Mouse (Mus musculus) gastrocnemius, adult 18-20 months (tissue): ENCODE measurements around the gene Mapk1ip1l. TPM values are rescaled to one million over a fixed set of nuclear protein-coding genes. Genes with fewer than 3 reads are reported as not detected.
A peak's percentile ranks its signal among the peaks of the same experiment; 100 is the strongest.
"Not testable (repeated sequence)": the region's sequence is repeated elsewhere in the genome, so short reads cannot be mapped to it uniquely, and the experiment has no call there.

Source experiments
- DNase-seq: peaks from one replicate; pipeline ENCODE4 v3.0.0; 2021; ENCODE audit warnings: low spot score
- total RNA-seq, 2 experiments: library from RNA; stranded (reverse); gene quantifications; 2 replicates each; pipeline ENCODE4 v1.2.3; 2021

The Mapk1ip1l gene
- total RNA-seq, 2 experiments from 2014 or later, result 24.2 to 24.6 TPM

GRCm38 (mm10) chr14:47302885-47303680 is 5.0 kb downstream of the Mapk1ip1l start:
- no peak for DNase-seq

GRCm38 (mm10) chr14:47304814-47305405 is 6.8 kb downstream of the Mapk1ip1l start:
- no peak for DNase-seq

- no peak for DNase-seq
These were observed 7.9 kb downstream of the Mapk1ip1l start for GRCm38 (mm10) chr14:47305933-47306332.

DNA sequence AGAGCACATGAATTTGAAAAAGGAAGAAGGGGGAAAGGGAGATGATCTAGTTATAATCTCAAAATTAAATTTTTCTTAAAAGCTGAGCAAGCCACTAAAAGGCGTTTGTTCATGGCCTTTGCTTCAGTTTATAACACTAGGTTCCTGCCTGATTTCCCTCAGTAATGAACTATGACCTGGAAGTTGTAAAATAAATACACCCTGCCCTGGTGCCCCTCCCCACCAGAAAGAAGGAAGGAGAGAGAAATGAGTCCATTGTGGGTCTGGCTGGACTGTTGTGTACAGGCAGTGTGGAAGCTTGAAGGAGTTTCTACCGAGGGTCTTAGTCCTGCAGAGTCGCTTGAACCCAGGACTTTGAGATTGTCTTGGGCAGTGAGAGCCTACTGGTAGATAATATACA is 9.6 kb downstream of the Mapk1ip1l start:
- DNase-seq, result no peak

DNA sequence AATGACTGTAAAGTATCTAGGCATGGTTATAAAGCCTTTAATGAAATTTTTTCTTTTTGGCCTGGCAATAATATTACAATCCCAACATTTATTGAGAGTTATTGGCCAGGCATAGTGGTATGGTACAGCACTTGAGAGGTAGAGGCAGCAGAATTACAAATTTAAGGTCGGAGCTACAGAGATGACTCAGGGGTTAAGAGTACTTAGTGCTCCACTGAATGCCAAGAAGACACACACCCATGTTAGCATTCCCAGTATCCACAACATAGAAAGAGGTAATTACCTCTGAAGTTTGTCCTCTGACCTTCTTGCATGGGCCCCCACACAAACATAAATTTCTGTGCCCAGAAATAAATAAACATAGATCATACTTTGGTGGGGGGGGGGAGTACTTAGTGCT is 11.0 kb downstream of the Mapk1ip1l start:
- DNase-seq, result no peak

- DNase-seq, result no peak
These were observed 12.5 kb downstream of the Mapk1ip1l start for GRCm38 (mm10) chr14:47310342-47311181.

GRCm38 (mm10) chr14:47319362-47319761 is 21.3 kb downstream of the Mapk1ip1l start:
- no peak for DNase-seq

DNA sequence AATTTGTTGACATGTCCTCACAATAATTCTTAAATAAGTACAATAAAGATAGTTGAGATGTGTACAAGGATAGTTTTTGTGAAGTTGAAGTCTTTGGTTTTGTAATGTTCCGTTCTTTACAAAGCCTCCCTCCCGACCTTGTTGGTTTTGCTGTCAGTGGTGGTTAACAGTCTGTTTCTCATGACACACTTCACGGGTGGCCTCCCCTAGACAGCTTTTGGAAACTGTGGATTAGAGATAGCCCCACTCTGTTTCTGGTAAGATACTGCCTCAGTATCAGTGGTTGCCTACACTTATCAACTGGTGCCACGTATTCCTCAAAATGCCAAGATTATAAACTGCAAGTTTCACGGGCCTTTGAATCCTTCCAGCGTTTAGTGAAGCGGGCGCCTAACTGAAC is 23.5 kb downstream of the Mapk1ip1l start:
- not testable (repeated sequence) for DNase-seq

GRCm38 (mm10) chr14:47325965-47326761 is 28.1 kb downstream of the Mapk1ip1l start:
- DNase-seq, result no peak

GRCm38 (mm10) chr14:47327347-47327746 is 29.3 kb downstream of the Mapk1ip1l start:
- DNase-seq, result no peak

- DNase-seq, result no peak
These were observed 33.9 kb downstream of the Mapk1ip1l start for GRCm38 (mm10) chr14:47331920-47332319.

DNA sequence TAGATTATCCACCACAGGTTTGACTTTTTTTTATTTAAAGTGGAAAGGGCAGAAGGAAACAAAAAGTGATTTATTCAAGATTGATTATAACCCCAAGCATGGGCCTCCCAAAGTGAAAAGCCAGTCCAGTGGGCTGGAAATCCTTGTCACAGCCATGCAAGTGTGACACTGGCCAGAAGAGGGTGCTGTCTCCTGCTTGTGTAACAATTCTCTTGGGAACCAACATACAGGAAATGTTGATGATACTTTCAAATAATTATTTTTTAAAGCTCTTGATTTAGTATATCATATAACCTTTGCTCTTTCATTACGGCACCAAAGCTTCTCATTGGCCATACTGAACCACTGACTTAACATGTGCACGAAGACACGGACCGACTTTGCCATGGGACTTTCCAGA is 36.8 kb downstream of the Mapk1ip1l start:
- DNase-seq, result peak; percentile 64

DNA sequence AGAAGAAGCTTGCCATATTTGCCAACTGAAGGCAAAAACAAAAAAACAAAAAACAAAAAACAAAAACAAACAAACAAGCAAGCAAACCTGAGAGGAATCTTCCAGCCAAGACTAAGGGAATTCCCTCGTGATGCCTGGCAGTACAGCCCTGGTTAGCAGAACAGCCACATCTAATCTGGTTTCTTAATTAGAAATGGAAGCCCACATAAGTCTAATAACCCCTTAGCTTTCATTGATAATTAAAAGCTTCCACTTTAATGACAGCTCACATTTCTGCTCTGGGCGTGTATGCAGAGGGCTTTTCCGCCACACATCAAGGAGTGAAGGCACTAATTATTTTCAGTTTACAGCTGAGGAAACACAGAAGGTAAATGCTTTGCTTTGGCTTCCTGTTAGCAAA is 37.2 kb downstream of the Mapk1ip1l start:
- no peak for DNase-seq

DNA sequence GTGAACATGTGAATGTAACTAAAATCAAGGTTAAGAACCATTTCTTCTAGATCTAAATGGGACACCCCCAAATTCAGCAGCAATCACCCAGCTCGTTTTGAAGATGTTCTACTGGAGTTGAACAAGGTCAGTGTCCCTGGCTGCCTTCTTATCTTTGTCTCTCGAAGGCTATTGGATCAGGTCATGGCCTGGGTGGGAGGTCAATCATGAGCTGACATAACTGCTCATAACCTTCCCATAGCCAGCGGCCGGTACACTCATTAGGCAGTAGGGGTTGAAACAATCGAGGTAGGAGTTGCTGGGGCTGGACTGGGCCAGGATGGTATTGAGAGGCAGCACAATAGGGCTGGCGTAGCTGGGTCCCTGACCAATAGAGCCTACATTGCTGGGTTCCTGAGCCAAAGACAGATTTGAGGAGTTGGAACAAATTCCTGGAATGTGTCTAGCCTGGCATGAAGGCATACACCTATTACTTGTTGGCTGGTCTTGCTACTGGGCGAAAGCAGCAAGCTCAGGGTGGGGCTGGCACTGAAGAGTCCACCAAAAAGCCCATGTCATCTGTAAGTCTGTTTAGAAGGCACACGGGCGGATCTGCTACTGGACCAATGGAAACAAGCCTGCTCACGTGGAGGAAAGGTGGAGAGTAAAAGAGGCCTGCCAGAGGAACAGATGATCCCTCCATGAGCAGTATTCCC is 42.3 kb downstream of the Mapk1ip1l start:
- no peak for DNase-seq

DNA sequence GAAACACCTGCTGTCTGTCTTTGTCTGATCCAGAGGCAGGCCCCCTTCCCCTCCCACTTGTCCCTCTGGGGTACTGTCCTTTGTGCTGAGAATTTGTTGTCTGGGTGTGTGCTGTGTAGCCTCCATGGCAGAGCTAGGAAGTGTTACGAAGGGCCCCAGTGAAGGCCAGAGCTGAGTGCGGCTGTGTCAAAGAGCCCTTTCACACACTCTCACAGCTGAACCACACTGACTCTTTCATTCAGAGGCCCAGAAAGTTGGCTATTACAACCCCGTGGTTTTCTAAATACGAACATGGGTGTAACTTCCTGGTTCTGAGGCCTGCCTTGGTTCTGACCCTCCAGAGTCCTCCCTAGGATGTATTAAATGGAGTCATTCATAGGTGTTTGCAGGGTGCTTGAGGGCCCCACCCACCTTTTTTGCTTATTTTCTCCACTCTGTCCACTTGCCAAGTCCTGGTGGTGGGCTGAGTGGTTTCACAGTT is 43.8 kb downstream of the Mapk1ip1l start:
- no peak for DNase-seq

DNA sequence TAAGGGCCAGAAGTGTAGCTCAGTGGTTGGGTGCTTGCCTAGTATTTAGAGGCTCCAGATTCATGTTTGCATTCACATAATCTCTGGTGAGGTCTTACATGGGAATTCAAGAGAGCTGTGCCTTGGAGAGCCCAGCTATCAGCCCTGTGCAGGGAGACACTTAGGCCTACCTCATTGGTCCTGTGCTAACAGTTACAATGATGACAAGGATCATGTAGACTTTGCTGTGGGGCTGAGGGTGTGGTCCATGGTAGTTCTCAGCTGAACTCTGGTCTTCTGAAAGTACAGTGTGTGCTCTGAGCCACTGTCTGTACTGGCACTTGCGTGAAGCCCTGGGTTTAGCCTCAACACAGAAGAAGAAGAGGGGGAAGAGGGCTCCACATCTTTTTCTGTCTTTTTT is 48.6 kb downstream of the Mapk1ip1l start:
- DNase-seq, result no peak

GRCm38 (mm10) chr14:47350974-47351373 is 52.9 kb downstream of the Mapk1ip1l start:
- no peak for DNase-seq

GRCm38 (mm10) chr14:47352272-47352671 is 54.2 kb downstream of the Mapk1ip1l start:
- no peak for DNase-seq

DNA sequence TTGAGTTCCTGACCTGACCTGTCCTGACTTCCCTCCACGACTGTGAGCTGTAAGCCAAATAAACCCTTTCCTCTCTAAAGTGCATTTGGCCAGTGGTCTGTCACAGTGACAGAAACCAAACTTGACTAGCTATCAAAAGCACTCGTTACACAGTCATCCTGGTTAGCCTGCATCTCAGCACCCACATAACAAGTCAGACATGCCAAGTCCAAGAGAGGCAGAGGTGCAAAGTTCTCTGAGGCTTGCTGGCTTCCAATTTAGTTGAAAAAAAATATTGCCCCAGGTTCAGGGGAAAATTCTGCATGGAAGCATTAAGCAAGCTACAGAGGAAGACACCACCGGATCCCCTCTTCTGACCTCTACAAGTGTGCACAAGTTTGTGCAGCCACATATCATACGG is 55.2 kb downstream of the Mapk1ip1l start:
- DNase-seq, result no peak

DNA sequence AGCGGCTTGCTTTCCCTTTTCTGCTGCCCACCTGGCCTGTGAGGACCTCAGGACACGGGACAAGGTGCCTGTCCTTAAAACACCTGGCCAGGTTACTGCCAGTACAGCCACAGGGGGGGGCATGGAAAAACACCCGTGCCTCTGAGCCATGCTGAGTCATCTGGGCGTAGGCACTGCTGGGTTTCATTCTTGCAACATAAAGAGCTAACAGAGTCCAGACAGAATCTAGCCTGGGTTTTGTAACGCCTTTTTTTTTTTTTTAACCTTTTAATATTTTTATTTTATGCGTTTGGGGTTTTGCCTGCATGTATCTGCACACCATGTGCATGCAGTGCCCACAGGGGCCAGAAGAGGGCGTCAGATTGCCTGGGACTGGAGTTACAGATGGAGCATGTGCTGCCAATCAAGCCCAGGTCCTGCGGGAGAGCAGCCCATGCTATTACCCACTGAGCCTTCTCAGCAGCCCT is 56.1 kb downstream of the Mapk1ip1l start:
- no peak for DNase-seq

GRCm38 (mm10) chr14:47354948-47355347 is 56.9 kb downstream of the Mapk1ip1l start:
- DNase-seq, result no peak
